Mouse (Mus musculus) erythroblast, embryonic 14.5 days (primary cell): ENCODE data around the gene Hoxb7. TPM values are rescaled to one million over a fixed set of nuclear protein-coding genes. Genes with fewer than 3 reads are reported as not detected.

Source experiments
- H3K27me3 ChIP-seq: 2 replicates; pipeline ENCODE4 v1.6.1; 2012; ENCODE audit warnings: inconsistent platforms; ENCODE audit not compliant: control insufficient read depth
- H3K36me3 ChIP-seq: 2 replicates; pipeline ENCODE4 v1.6.1; 2012; ENCODE audit warnings: mild to moderate bottlenecking, inconsistent platforms; ENCODE audit not compliant: control insufficient read depth
- H3K4me1 ChIP-seq: 2 replicates; pipeline ENCODE4 v1.6.1; 2012; ENCODE audit warnings: inconsistent platforms; ENCODE audit not compliant: control insufficient read depth
- H3K4me3 ChIP-seq: replicated peaks from 2 replicates; pipeline ENCODE3; 2012; ENCODE audit warnings: moderate library complexity, mild to moderate bottlenecking, inconsistent platforms
- H3K9me3 ChIP-seq: 2 replicates; pipeline ENCODE4 v1.6.1; 2012; ENCODE audit warnings: low read length, inconsistent platforms, mixed read lengths; ENCODE audit not compliant: control insufficient read depth
- GATA1 ChIP-seq: IDR thresholded peaks from 2 replicates; pipeline ENCODE4 v1.6.1; 2012; ENCODE audit warnings: low read length, inconsistent platforms, mixed read lengths
- TAL1 ChIP-seq: IDR thresholded peaks from 3 replicates; pipeline ENCODE4 v1.6.1; 2012; ENCODE audit warnings: low read length, inconsistent platforms, mixed read lengths
- polyA plus RNA-seq: library from polyadenylated mRNA; stranded (reverse); fragments of >175 nt; gene quantifications from 2 replicates; pipeline ENCODE4 v1.2.3, GENCODE M21; 2012

The Hoxb7 gene
- polyA plus RNA-seq, 1 experiment = not detected

DNA sequence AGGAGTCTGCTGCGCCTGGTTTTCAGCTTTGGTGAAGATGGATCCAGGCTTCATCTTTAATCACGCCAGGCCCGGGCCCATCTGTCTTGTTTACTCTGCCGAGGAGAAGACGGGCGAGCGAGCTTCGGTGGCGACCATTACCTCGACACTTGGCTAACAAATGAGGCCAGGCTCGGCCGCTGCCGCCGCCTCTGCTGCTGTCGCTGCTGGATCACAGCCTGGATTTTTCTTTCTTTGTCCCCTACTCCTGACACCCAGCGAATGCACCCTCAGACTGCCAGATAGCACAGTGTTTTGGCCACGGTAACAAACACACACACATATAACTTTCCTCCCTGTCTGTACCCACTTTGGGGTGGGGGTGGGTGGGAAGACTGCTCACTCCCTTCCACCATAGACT, 34.3 kb downstream of the Hoxb7 start:
- Histone ChIP-seq H3K4me1 (no peaks in the 10 kb centered on the region), H3K9me3 (no peaks in the 10 kb centered on the region), H3K36me3 (no peaks in the 10 kb centered on the region), H3K27me3 (peaks cover 96% of the 10 kb centered on the region), H3K4me3 (no peak overlapping the region)
- TF ChIP-seq TAL1 (no peak), GATA1 (no peak)

DNA sequence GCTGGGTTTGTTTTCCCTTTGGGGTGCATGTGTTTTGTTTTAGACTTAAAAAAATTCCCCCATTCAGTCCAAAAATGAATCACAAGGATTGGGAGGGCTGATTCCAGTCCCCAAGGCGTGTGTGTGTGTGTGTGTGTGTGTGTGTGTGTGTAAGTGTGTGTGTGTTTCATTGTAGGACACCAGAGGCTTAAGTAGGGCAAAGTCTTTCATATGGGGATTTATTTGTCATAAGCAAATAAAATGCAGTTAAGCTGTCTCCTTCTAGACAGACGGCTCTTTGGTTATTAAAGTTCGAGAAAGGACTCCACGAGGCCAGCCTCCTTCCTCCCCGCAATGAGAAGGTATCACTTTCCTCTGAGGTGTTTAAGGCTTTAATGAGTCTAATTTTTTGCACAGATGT, 35.4 kb downstream of the Hoxb7 start:
- TF ChIP-seq GATA1 (no peak), TAL1 (no peak)

GRCm38 (mm10) chr11:96322738-96323137, 36.3 kb downstream of the Hoxb7 start:
- peaks cover 96% of the 10 kb centered on the region for H3K27me3 ChIP-seq
- TF ChIP-seq TAL1 = no peak
- no peak for TF ChIP-seq GATA1
- no peaks in the 10 kb centered on the region for H3K4me1 ChIP-seq
- no peaks in the 10 kb centered on the region for H3K9me3 ChIP-seq
- no peak overlapping the region for H3K4me3 ChIP-seq
- H3K36me3 ChIP-seq = no peaks in the 10 kb centered on the region

More for the DNA sequence above, 35.4 kb downstream of the Hoxb7 start:
- no peaks in the 10 kb centered on the region for H3K9me3 ChIP-seq
- no peaks in the 10 kb centered on the region for H3K4me1 ChIP-seq
- H3K36me3 ChIP-seq = no peaks in the 10 kb centered on the region
- peaks cover 96% of the 10 kb centered on the region for H3K27me3 ChIP-seq
- no peak overlapping the region for H3K4me3 ChIP-seq

DNA sequence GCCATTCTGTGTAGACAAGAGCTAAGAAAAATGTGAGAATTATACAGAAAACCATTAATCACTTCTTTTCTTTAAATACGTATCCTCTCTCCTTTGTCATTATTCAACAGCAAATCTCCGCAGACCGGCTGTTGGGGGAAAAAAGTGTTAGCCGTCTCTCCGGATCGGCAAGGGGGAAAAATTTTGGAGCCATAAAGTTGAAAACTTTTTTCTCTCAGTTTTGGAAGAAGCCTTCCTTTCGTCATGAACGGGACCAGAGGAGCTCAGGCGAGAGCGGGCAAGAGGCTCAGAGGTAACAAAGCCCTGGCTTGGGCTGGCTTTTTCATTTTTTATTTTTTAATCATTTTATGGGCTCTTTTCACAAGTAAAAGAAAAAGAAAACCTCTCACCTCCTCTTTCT, 36.7 kb downstream of the Hoxb7 start, which contains the start of gene Hoxb3:
TSS of gene Hoxb3 (plus strand) at position 173 of the 400 bp plus-strand sequence.
- H3K9me3 ChIP-seq = no peaks in the 10 kb centered on the region
- peaks cover 96% of the 10 kb centered on the region for H3K27me3 ChIP-seq
- H3K36me3 ChIP-seq = no peaks in the 10 kb centered on the region
- no peaks in the 10 kb centered on the region for H3K4me1 ChIP-seq
- no peak within 1 kb of the TSS for H3K4me3 ChIP-seq
- TF ChIP-seq TAL1 (no peak), GATA1 (no peak)

DNA sequence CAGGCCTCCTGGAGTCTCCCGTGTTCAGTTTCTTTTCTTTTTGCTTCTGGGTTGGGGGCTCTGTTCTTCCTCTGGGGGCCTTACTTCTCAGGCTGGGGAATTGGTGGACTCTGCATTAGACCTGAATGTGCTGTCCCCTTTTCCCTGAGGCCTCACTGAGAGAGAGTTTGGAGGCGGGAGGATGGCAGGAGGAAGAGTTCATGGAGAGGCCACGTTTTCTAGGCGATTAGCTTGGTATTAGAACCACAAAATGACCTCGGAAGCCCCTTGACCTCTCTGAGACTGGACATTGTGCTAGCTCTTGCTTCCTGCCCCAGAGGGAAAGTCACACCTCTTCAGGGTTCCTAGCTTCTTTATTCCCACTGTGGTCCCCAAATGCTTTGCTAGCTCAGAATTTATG, 37.7 kb downstream of the Hoxb7 start:
- no peaks in the 10 kb centered on the region for H3K36me3 ChIP-seq
- H3K27me3 ChIP-seq = peaks cover 96% of the 10 kb centered on the region
- no peak for TF ChIP-seq TAL1
- TF ChIP-seq GATA1 = no peak
- H3K9me3 ChIP-seq = no peaks in the 10 kb centered on the region
- H3K4me3 ChIP-seq = no peak overlapping the region
- H3K4me1 ChIP-seq = no peaks in the 10 kb centered on the region

DNA sequence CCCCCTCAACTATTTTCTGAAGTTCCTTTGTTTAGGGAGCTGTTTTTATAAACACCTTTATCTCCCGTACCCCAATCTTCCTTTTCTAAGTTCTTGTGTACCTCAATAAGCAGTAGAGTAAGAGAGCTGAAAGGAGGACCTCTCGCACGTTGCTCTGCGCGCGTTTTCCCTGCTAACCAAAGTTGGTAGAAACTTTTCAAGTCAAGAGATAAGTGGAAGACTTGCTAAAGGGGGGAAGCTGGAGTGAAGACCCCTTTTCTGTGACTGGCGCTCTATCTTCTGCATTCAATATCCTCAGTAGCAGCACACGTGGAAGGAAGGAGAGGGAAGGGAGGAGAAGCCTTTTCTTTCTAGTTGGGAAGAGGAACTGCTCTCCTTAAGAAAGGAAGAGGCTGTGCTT, 38.5 kb downstream of the Hoxb7 start:
- TF ChIP-seq GATA1 (no peak), TAL1 (no peak)
- peaks cover 94% of the 10 kb centered on the region for H3K27me3 ChIP-seq
- no peaks in the 10 kb centered on the region for H3K36me3 ChIP-seq
- H3K4me3 ChIP-seq = no peak overlapping the region
- H3K9me3 ChIP-seq = no peaks in the 10 kb centered on the region
- no peaks in the 10 kb centered on the region for H3K4me1 ChIP-seq

GRCm38 (mm10) chr11:96325747-96326212, 39.4 kb downstream of the Hoxb7 start:
- Histone ChIP-seq H3K36me3 (no peaks in the 10 kb centered on the region), H3K9me3 (no peaks in the 10 kb centered on the region), H3K4me3 (no peak overlapping the region), H3K27me3 (peaks cover 94% of the 10 kb centered on the region), H3K4me1 (no peaks in the 10 kb centered on the region)
- TF ChIP-seq TAL1 = no peak
- TF ChIP-seq GATA1 = no peak

- no peaks in the 10 kb centered on the region for H3K36me3 ChIP-seq
- peaks cover 95% of the 10 kb centered on the region for H3K27me3 ChIP-seq
- no peak overlapping the region for H3K4me3 ChIP-seq
- no peaks in the 10 kb centered on the region for H3K9me3 ChIP-seq
- TF ChIP-seq TAL1 (no peak), GATA1 (no peak)
- no peaks in the 10 kb centered on the region for H3K4me1 ChIP-seq
These were observed 40.3 kb downstream of the Hoxb7 start for GRCm38 (mm10) chr11:96326705-96327104.

GRCm38 (mm10) chr11:96327122-96327521, 40.7 kb downstream of the Hoxb7 start:
- H3K36me3 ChIP-seq = no peaks in the 10 kb centered on the region
- no peaks in the 10 kb centered on the region for H3K9me3 ChIP-seq
- no peaks in the 10 kb centered on the region for H3K4me1 ChIP-seq
- peaks cover 95% of the 10 kb centered on the region for H3K27me3 ChIP-seq
- H3K4me3 ChIP-seq = no peak overlapping the region
- TF ChIP-seq TAL1 = no peak
- no peak for TF ChIP-seq GATA1

GRCm38 (mm10) chr11:96327750-96328149, 41.3 kb downstream of the Hoxb7 start:
- TF ChIP-seq TAL1 = no peak
- TF ChIP-seq GATA1 = no peak
- no peaks in the 10 kb centered on the region for H3K36me3 ChIP-seq
- no peaks in the 10 kb centered on the region for H3K4me1 ChIP-seq
- peaks cover 95% of the 10 kb centered on the region for H3K27me3 ChIP-seq
- no peak overlapping the region for H3K4me3 ChIP-seq
- H3K9me3 ChIP-seq = no peaks in the 10 kb centered on the region
